Mouse (Mus musculus) left cerebral cortex, postnatal 10 days (tissue): ENCODE measurements at regions not wholly inside any gene's neighbourhood (a gene's known extent, or its start where the extent isn't known, plus 50 kb on each side); places are given as distances from the start of the nearest gene placed in this dataset.
A peak's percentile ranks its signal among the peaks of the same experiment; 100 is the strongest.

Experiments
- DNase-seq, 2 experiments: peaks; one replicate each; pipeline ENCODE4 v3.0.0; 2021 to 2022; ENCODE audit warnings: low spot score in 2 of 2, mixed read lengths in 1 of 2; ENCODE audit errors: extremely low spot score in 1 of 2
- intact Hi-C: fragments of 180-260 bp; cut with DNase I; formaldehyde crosslinking; loops from one replicate; pipeline ENCODE4 v1.15.1; 2025

DNA sequence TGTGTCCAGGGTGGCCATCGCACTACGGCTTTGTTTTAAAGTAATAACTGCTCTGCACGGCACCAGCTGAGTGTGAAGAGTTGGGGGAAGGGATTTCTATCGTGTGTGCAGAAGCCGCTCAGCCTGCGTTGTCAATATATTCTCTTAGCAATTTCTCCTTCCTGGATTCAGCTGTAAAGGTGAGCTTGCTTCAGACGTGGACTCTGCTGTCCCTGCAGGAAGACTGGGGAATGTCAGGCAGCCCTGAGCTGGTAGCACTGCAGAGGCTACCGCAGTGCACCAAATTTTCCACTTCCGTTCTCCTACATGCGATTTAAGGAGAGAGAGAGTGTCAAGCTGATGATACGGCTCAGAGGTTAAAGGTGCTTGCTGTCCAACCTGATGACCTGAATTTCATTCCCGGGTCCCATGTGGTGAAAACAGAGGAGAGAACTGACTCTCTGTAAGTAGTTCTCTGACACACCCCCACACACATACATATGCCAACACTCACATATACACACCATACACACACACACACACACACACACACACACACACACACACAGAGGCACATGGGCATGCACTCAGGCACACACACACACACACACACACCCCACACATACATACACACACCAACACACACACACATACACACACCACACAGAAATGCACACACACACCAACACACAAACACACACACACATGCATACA, 59.9 kb upstream of the Prelid3b start:
- intact Hi-C loops: loop anchor here (5.0 kb wide), 1 partner anchor 206 kb away; no protein-coding TSS in a partner anchor
- peak; percentile 23 to 53 for DNase-seq

DNA sequence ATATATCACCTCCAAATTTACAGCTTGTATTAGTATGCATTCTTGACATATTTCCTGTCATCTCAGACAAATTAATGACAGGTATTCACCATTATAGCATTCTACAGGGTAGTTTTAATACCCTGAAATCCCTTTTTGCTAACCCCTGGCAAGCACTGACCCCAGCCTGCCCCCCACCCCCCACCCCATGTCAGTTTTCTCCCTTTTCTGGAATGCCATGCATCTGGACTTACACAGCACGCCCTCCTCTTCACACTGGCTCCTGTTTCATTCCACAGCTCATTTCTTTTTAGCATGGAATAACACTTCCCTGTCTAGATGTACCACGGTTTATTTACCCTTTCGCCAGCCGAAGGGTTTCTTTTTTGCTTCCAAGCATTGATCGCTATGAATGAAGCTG, 67.8 kb upstream of the Prelid3b start:
- no peak for DNase-seq
- intact Hi-C loops: no loop called here

DNA sequence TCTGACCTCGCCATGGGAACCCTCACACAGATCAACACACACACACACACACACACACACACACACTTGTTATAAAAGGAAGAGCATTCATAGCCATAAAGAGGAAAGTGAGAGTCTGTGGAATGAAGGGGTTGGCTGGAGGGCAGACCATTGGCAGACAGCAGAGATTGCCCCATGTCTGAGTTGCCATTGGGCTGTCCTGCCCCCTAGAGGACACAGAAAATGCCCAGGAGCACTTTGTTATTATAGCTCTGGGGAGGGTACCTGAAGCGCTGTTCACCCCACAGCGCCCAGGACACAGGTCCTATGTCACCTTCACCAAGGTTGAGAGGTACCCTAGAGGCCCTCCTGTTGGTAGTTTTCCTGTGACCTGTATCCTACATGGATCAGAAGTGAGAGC, 74.3 kb upstream of the Prelid3b start:
- DNase-seq: no peak
- intact Hi-C loops: no loop called here

DNA sequence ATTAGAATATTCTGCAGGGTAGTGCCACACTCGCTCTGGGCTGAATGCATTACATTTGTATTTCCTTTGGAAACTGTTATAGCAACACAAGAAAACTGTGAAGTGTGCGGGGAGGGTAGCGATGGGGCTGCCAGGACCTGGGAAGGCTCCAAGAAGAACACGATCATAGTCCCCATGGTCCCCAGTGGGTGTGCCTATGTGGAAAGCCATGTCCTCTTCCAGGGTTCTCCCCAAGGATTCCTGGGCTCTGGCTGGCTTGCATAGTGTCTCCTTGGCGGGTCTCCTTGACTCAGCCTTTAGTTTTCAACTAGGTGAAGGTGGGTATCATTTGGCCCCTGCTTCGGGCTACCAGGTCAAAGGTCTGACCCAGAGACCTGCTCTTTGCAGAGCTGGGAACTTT, 74.8 kb upstream of the Prelid3b start:
- intact Hi-C loops: no loop called here
- no peak for DNase-seq

DNA sequence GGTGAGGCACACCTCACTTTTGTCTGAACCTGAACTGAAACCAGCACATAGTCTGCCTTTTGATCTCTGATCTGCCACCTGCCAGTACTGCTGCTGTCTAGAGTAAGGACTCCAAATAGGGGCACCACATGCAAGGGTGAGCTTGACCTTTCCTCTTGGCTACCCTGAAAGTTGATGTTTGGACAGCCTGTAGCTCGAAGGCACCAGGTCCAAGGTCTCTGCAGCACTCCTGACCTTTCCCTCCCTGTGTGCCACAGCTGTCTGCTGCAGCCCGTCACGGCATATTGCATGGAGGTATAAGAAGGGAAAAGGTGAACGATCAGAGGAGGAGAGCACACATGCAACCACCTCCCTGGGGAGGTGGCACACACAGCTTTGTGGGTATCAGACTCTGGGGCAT, 75.9 kb upstream of the Prelid3b start:
- intact Hi-C loops: no loop called here
- DNase-seq: no peak

DNA sequence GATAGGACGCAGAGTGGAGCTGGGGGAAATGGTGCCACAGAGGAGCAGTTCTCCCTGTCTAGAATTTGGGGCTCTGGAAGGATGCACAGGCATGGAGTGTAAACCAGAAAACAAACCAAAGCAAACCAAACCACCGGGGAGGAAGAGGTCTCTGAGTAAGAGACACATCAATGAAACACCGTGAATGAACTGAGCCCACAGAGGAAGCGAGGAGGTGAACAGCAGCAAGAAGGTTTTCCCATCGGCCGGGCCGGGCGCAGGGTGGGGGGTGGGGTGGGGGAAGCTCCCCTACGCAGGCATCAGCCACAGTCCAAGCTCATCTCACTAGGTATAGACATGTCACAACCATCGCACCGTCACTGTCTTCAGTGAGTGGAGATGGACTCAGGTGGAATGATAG, 82.9 kb upstream of the Prelid3b start:
- intact Hi-C loops: no loop called here
- DNase-seq: no peak

DNA sequence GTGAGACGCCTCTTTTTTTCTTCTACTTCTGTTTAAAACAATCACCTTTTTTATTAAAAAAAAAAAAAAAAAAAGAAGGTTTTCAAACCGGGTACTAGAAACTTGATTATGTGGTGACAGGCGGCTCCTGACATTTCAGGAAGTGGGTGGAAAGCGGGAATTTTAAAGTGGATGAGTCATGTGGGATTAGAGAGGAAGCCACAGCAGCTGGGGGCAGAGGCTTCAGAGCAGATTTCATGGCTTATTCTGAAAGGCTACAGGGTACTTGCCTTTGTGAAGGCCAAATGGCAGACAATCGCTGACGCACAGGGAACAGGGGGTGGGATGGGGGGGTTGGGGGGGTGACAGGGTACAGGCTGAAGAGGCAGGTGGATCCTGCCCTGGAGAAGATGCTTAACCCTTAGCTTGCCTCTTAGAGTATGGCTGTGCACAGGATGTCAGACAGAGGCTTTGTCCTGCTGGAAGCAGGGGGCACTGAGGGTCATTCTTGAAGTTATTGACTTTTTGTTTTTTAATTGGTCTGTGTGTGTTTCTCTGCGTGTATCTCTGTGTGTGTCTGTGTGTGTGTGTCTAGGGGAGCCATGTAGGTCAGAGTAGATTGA, 81.4 kb upstream of the Zfp831 start:
- no peak for DNase-seq
- intact Hi-C loops: no loop called here

DNA sequence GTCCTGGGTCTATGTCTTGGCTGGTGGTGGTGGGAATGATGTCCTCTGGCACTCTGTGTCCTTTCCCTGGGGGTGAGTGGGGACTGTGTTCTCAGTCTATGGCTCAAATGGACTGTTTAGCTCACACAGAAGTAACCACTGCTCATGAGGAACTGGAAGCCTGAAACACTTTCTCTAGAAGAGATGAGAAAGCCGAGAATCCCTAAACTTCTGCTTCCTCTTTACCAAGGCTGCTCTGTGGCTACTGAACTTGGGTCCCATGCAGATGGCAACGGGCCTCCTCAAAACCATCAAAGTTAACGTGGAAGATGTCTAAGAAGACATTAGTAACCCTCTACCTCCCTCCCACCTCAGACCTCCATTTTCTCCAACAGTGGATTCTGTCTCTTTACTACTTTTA, 79.4 kb upstream of the Zfp831 start:
- no peak for DNase-seq
- intact Hi-C loops: no loop called here

DNA sequence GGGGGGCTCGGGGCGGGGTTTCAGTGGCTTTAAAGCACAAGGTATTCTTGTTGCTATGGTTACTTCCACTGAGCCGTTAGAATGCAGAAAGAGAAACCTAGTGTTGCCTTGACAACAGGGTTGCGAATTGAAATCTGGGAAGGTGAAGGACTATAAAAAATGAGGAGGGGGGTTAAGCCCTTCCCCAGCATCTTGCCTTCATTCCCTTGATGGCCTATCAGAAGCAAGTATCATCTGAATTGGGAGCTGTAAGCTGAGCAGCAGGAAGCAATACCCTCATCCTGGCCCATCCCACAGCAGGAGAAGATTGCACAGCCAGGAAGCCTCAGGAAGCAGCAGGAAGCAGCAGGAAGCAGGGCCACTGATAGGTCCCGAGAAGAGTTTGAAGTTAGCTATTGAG, 78.5 kb upstream of the Zfp831 start:
- peak in 1 of 2 experiments; percentile 48 for DNase-seq
- intact Hi-C loops: no loop called here

DNA sequence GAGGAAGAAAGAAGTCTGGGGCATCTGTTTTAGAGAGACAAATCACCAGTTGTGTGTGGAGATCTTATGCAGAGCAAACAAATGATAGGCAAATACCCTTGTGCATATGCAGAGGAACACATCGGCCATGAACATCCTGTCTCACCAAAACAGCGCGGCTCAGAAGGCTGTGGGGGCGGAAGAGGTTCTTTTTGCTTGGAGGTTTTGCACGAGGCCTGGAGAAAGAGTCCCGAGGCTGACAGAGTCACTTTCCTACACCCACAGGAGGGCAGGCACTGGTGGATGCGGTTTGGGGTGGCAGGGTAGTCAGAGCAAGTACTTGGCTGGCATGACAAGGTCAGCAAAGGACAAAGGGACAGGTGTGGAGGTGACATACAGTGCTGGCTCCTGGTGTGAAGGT, 77.4 kb upstream of the Zfp831 start:
- intact Hi-C loops: no loop called here

DNA sequence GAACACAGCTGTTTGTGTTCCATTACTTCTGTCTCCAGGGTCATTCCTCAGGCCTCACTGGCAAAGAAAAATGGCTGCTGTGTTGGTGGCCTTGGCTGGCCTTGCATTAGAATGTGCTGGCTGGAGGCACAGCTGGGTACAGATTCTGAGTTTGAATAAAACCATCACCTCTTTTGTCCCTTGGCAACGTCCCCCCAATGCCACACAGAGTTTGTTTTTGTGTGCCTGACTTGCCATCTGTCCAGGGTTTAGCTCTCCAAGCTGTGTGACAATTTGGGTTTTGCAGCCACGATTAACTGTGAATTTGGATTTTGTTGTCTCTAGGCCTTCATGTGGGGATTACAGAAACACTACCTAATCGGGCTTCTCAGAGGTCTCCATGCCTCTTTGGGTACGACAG, 76.6 kb upstream of the Zfp831 start:
- no peak for DNase-seq
- intact Hi-C loops: no loop called here

More for the DNA sequence above, 77.4 kb upstream of the Zfp831 start:
- DNase-seq: no peak

DNA sequence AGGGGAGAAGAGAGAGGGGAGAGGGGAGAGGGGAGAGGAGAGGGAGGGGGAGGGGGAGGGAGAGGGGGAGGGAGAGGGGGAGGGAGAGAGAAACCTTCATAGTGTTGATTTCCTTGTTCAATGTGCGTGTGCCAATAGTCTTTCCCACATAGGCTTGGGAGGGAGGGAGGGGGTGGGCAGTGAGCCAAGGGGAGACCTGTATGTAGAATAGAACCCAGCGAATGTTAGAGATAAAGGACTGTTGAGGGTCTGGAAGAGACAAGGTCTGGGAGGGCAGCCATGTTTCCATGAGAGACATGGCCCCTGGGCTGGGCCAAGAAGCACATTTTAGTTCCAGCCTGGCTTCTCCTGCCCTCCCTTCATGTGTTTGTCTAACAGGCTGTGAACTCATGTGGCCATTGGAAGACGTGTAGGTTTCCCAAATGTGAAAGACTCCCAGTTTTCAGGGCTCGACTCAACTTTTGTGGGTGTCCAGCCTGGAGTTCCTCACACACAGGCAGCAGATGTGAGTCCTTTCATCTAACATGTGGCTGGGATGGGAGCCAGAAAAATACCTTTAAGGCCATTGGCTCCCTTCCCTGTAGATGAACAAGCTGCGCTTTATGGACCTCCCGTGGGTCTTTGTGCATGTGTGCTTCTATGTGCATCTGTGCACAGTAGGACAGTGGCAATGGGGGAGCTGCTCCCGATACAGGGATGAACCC, 68.4 kb upstream of the Zfp831 start:
- intact Hi-C loops: no loop called here
- DNase-seq: no peak

DNA sequence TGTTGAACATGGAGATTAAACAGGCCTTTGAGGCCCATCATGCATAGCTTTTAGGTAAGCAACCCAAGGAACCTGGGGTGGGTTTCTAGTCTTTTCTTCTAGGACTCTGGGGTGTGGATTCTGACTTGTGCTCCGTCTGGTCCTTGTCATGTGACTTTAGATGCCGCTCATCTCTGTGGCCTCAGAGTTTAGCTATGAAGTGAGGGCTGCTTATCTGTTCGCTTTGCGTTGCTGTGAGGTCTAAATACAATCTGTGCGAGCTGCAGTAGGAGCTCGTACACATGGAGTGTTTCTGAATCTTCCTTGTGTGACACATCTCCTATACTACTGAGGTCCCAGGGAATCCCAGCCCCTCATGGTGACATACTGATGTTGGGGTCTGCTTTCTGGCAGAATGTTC, 67.8 kb upstream of the Zfp831 start:
- no peak for DNase-seq
- intact Hi-C loops: no loop called here

DNA sequence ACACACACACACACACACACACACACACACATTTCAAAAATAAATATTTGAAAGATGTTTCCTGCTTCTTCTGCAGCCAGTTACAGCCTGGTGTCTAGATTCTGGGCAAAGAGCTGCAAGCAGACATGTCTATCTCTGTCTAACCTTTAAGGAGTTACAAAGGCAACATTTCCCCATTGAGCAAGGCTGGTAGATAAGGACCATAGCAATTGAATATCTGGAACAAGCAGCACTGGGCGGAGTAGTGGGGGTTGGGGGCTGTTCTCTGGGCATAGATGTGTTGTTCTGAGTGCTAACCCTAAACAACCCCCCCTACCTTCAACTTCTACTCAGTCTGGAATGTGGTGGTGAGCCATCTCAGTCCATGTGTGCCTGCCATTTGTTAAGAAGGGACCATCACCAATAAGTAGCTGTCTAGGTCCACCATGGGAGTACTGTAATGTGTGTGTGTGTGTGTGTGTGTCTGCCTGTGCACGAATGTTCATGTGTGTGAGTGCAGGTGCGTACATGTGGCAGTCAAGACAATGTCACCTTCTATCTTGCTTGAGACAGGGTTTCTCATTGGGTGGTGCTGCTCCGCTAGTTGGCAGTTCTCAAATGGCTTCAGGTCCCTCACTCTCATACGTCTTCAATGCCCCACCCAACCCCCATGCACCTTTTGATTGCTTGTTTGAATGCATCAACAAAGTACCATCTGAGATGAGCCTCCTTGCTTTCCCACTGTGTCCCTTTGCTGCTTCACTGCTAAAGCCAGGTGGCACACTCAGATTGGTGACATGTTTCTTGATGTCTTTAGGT, 62.2 kb upstream of the Zfp831 start:
- no peak for DNase-seq
- intact Hi-C loops: no loop called here

DNA sequence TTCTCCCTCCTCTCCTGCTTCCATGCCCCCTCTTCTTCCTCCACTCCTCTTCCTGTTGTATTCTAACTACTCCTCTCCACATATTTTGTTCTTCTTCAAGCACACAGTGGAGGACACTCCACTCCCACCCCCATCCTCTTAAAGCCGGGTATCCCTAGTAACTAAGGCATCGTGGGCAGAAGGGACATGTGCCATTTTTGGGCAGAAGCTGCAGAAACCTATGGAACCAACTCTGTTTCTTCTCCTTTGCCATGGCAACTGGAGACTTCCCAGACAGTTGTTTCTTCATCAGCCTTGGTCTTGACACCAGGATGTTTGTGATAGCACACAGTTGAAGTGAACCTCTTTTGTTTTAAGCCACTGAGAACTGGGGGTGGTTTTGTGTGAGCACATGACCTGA, 59.1 kb upstream of the Zfp831 start:
- DNase-seq: peak; percentile 31 to 61
- intact Hi-C loops: no loop called here
